13 mouse cellular contexts compared by ENCODE assay signal in the genomic region with DNA sequence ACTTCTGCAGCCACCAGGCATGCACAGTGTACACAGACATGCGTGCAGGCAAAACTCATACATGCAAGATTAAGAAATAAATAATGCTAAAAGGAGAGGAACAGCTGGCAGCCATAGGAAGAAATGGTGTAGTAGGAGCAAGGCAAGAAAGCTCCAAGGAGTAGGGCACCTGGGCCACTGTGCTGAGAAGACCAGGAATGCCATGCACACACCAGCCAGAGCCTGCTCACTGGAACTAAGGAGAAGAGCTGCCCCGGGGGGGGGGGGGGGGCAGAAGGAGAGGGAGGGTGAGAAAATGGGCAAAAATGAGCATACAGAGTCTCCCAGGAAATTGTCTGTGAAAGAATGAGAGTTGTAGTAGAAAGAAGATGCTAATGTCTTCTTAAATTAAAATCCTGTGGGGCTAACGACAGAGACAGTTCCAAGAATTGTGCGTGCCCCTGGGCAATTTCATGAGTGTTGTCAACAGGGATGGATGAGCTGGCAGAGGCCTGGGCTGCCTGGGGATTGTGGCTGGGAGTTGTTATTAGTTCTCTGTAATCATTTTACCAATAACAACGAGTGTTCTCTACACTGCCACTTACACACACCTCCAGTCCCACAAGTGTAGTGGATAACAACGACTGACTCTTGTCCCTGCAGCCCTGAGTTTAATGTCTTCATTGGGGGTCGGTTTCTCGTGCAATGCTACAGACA.
"Had no signal": no experiment of that assay in that cellular context is flagged by ENCODE, and none has a peak within 500 bp of the region (broad histone marks: within the 10 kb centered on the region; RNA-seq: fewer than 3 reads in every experiment).

No protein-coding gene starts in this region.

- DNase-seq: kidney, adult 18-20 months; kidney, postnatal 14 days; left cerebral cortex, postnatal 4 days; lung, embryonic 14.5 days; lung, postnatal 10 days; lung, postnatal 4 days; right cerebral cortex, postnatal 14 days; thymus, adult 2 months; thymus, postnatal 25 days had no signal

- H3K27ac ChIP-seq: limb, embryonic 15.5 days; liver, embryonic 12.5 days; stomach, embryonic 15.5 days had no signal

- H3K27me3 ChIP-seq: limb, embryonic 15.5 days; liver, embryonic 12.5 days; stomach, embryonic 15.5 days had no signal

- H3K4me3 ChIP-seq: limb, embryonic 15.5 days; liver, embryonic 12.5 days; stomach, embryonic 15.5 days had no signal

- H3K4me1 ChIP-seq: limb, embryonic 15.5 days; liver, embryonic 12.5 days; stomach, embryonic 15.5 days had no signal

- H3K36me3 ChIP-seq: limb, embryonic 15.5 days; liver, embryonic 12.5 days; stomach, embryonic 15.5 days had no signal

- H3K9ac ChIP-seq: limb, embryonic 15.5 days; liver, embryonic 12.5 days; lung, embryonic 14.5 days; stomach, embryonic 15.5 days had no signal

- H3K9me3 ChIP-seq: limb, embryonic 15.5 days; stomach, embryonic 15.5 days had no signal

- H3K4me2 ChIP-seq: limb, embryonic 15.5 days; liver, embryonic 12.5 days; lung, embryonic 14.5 days; midbrain, embryonic 11.5 days; stomach, embryonic 15.5 days had no signal

- ATAC-seq: liver, embryonic 12.5 days had no signal
